Mouse (Mus musculus): ENCODE results near the gene Cldn10. TPM values are rescaled to one million over a fixed set of nuclear protein-coding genes. Genes with fewer than 3 reads are reported as not detected.

Cldn10 gene
- polyA plus RNA-seq, 1 experiment from 2014 or later, result 1.3 TPM

DNA sequence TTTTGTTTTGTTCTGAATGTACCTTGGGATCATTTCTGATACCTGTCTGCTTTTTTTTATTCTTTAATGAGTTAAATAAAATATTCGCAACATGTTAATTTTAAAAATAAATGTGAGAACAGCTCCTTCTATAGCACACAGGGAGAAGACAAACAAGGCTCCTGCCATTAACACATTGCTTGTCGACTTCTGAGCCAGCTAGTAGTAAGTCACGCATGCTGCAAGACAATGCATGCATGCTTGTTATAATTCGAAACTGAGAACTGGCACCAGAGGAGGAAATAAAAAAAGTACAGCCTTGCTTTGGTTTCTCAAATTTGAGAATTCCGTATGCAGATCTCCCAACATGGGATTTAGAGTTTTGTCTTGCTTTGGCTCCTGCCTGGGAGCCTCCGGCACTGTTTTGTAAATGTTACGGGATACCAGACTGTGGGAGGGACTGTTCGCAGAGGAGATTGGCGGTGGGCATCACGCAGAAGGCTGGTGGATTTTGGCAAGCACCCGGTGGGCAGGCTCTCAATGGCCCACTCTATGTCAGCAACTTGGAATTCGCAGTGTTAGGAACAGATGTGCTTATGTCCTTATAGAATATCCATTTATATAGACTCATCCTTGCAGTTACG is 80.5 kb downstream of the Cldn10 start:
- Histone ChIP-seq H3K36me3 (ENCODE audit: control insufficient read depth, insufficient read depth, low read length) (peaks cover 12% of the 10 kb centered on the region), H3K4me2 (ENCODE audit: low read length) (no peak overlapping the region), H3K9ac (replicated peaks; ENCODE audit: low read length) (no peak overlapping the region), H3K4me1 (ENCODE audit: control insufficient read depth, insufficient read depth, low read length) (no peaks in the 10 kb centered on the region), H3K27ac (replicated peaks; ENCODE audit: low read depth, low read length) (no peak overlapping the region), H3K27me3 (ENCODE audit: control insufficient read depth, insufficient read depth, low read length) (no peaks in the 10 kb centered on the region), H3K9me3 (ENCODE audit: control insufficient read depth, low read length) (no peaks in the 10 kb centered on the region), H3K4me3 (replicated peaks; ENCODE audit: low read depth, low read length) (no peak overlapping the region)
- ATAC-seq (ENCODE audit: low FRiP score, low TSS enrichment) (no peak), DNase-seq (peak; percentile 40)
- 70% methylated on average over 13 of the region's 13 CpGs for WGBS

DNA sequence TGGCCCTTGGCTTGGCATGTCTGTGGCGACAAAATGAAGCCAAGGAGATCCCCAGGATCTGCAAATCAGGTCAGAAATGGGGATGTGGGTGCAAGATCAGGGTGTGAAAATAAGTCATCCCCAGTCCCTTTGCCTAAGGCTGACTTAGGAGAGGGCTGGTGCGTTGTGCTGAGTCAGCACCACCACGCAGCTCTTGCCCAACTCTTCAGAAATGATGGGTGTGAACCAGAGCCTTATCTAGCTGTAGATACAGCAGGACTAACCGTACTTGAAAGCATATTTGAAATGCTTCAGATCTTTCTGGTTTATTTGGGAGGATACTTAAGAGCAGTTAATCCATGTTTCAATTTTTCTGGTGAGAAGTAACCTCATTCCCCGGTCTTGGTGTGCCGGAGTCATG is 82.0 kb downstream of the Cldn10 start:
- no peak overlapping the region for H3K9ac ChIP-seq (replicated peaks; ENCODE audit: low read length)
- ATAC-seq (ENCODE audit: low FRiP score, low TSS enrichment), result no peak
- no peaks in the 10 kb centered on the region for H3K4me1 ChIP-seq (ENCODE audit: control insufficient read depth, insufficient read depth, low read length)
- no peak overlapping the region for H3K4me3 ChIP-seq (replicated peaks; ENCODE audit: low read depth, low read length)
- DNase-seq, result no peak
- no peaks in the 10 kb centered on the region for H3K27me3 ChIP-seq (ENCODE audit: control insufficient read depth, insufficient read depth, low read length)
- peaks cover 23% of the 10 kb centered on the region for H3K36me3 ChIP-seq (ENCODE audit: control insufficient read depth, insufficient read depth, low read length)
- 94% methylated on average over 6 of the region's 6 CpGs for WGBS
- no peak overlapping the region for H3K4me2 ChIP-seq (ENCODE audit: low read length)
- no peak overlapping the region for H3K27ac ChIP-seq (replicated peaks; ENCODE audit: low read depth, low read length)
- H3K9me3 ChIP-seq (ENCODE audit: control insufficient read depth, low read length), result no peaks in the 10 kb centered on the region

DNA sequence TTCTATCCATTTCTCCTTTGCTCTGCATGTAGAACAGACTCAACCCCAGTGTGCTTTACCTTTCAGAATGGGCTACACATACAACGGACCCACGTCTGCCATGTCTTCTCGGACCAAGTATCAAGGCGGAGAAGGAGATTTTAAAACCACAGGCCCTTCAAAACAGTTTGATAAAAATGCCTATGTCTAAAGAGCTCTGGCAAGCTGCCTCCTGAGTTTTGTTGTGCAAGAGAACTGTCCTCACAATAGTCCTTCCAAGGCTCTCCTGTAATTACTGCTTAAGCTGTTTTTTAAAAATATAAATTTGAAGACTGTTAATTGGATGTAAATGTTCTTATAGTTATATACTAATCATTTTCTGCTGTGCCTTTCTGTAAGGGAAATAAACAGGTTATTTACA is 86.4 kb downstream of the Cldn10 start:
- Histone ChIP-seq H3K4me1 (ENCODE audit: control insufficient read depth, insufficient read depth, low read length) (no peaks in the 10 kb centered on the region), H3K36me3 (ENCODE audit: control insufficient read depth, insufficient read depth, low read length) (peaks cover 63% of the 10 kb centered on the region), H3K27ac (replicated peaks; ENCODE audit: low read depth, low read length) (no peak overlapping the region), H3K27me3 (ENCODE audit: control insufficient read depth, insufficient read depth, low read length) (no peaks in the 10 kb centered on the region), H3K9ac (replicated peaks; ENCODE audit: low read length) (no peak overlapping the region), H3K4me3 (replicated peaks; ENCODE audit: low read depth, low read length) (no peak overlapping the region), H3K9me3 (ENCODE audit: control insufficient read depth, low read length) (no peaks in the 10 kb centered on the region), H3K4me2 (ENCODE audit: low read length) (no peak overlapping the region)
- DNase-seq (no peak), ATAC-seq (ENCODE audit: low FRiP score, low TSS enrichment) (no peak)
- 95% methylated on average over 4 of the region's 4 CpGs for WGBS

DNA sequence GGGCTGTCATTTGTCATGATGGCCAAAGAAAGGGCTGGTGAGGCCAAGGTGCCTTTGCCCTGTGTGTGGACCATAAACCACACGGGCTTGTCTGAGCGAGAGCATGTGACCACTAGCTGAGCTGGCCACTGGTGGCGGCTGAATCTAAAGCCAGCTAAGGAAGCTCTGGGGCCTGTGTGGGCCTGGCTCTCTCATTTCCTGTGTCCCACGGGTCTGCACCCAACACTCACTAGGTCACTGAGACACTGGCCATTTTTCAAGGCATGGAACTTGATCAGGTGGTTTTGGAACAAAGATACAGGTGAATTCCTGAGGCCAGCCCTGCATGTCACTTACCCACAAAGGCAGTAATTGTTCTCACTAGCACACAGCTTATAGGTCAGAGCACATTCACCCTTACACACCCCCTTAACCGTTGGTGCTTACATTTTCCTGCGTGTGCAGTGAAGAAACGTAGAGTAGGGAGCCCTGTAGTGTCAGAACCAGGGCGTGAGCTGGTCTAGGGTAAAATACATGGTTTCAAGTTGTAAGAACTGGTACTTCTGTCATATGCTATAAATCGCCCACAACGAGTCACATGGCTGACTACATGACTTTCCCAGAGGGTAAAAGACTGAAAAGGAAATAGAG is 87.2 kb downstream of the Cldn10 start:
- Histone ChIP-seq H3K9me3 (ENCODE audit: control insufficient read depth, low read length) (no peaks in the 10 kb centered on the region), H3K36me3 (ENCODE audit: control insufficient read depth, insufficient read depth, low read length) (peaks cover 70% of the 10 kb centered on the region), H3K27me3 (ENCODE audit: control insufficient read depth, insufficient read depth, low read length) (no peaks in the 10 kb centered on the region), H3K27ac (replicated peaks; ENCODE audit: low read depth, low read length) (no peak overlapping the region), H3K4me3 (replicated peaks; ENCODE audit: low read depth, low read length) (no peak overlapping the region), H3K4me1 (ENCODE audit: control insufficient read depth, insufficient read depth, low read length) (no peaks in the 10 kb centered on the region), H3K9ac (replicated peaks; ENCODE audit: low read length) (no peak overlapping the region), H3K4me2 (ENCODE audit: low read length) (no peak overlapping the region)
- WGBS, result 89% methylated on average over 10 of the region's 10 CpGs
- ATAC-seq (ENCODE audit: low FRiP score, low TSS enrichment) (no peak), DNase-seq (no peak)

DNA sequence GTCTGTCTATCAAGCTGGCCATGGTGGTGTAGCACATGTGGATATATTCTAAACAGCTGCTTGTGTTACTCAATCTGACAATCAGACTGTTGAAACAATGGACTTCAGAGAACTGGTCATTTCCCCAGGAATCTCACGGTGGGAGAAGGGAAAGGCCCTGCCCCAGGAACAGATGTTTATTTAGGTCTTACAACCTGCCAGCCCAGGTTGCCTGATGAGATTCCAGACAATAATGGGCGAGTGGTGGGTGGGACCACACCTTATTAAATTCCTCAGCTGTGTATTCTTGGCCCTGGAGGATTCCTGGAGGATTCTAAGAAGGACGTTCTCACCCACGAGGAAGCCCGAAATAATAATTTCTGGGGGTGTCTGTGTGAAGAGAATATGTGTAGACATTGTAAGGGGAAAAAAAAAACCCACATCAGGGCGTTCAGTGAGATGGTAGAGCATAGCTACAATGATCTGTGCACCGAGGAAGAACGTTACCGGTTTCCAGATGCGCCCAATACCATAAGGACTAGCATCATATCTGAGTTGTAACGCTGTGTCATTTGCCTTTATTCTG is 90.7 kb downstream of the Cldn10 start:
- 90% methylated on average over 11 of the region's 11 CpGs for WGBS
- no peak for ATAC-seq (ENCODE audit: low FRiP score, low TSS enrichment)
- no peaks in the 10 kb centered on the region for H3K27me3 ChIP-seq (ENCODE audit: control insufficient read depth, insufficient read depth, low read length)
- H3K4me1 ChIP-seq (ENCODE audit: control insufficient read depth, insufficient read depth, low read length), result no peaks in the 10 kb centered on the region
- no peak overlapping the region for H3K9ac ChIP-seq (replicated peaks; ENCODE audit: low read length)
- no peaks in the 10 kb centered on the region for H3K9me3 ChIP-seq (ENCODE audit: control insufficient read depth, low read length)
- DNase-seq, result no peak
- H3K27ac ChIP-seq (replicated peaks; ENCODE audit: low read depth, low read length), result no peak overlapping the region
- no peak overlapping the region for H3K4me3 ChIP-seq (replicated peaks; ENCODE audit: low read depth, low read length)
- H3K4me2 ChIP-seq (ENCODE audit: low read length), result no peak overlapping the region
- peaks cover 87% of the 10 kb centered on the region for H3K36me3 ChIP-seq (ENCODE audit: control insufficient read depth, insufficient read depth, low read length)

DNA sequence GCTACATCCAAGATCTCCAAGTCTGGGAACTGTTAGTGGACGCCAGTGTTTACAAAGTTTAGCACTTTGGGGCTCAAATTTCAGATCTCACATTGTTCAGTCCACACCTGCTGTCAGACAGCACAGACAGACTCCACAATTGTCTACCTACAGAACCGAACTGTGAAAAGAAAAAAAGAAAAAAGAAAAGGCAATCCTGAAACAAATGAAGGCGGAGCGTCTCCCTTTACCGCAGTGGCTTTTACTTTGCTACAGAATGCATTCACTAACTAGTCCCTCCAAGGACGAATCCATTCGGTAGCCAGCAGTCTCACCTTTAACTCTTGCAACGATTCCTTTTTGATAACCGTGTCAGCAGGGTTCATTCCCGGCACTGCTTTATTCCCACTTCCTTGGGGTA is 93.0 kb downstream of the Cldn10 start:
- no peaks in the 10 kb centered on the region for H3K27me3 ChIP-seq (ENCODE audit: control insufficient read depth, insufficient read depth, low read length)
- no peak overlapping the region for H3K9ac ChIP-seq (replicated peaks; ENCODE audit: low read length)
- H3K9me3 ChIP-seq (ENCODE audit: control insufficient read depth, low read length), result no peaks in the 10 kb centered on the region
- WGBS, result 88% methylated on average over 10 of the region's 10 CpGs
- H3K36me3 ChIP-seq (ENCODE audit: control insufficient read depth, insufficient read depth, low read length), result peaks cover 91% of the 10 kb centered on the region
- H3K4me3 ChIP-seq (replicated peaks; ENCODE audit: low read depth, low read length), result no peak overlapping the region
- H3K27ac ChIP-seq (replicated peaks; ENCODE audit: low read depth, low read length), result no peak overlapping the region
- H3K4me1 ChIP-seq (ENCODE audit: control insufficient read depth, insufficient read depth, low read length), result no peaks in the 10 kb centered on the region
- H3K4me2 ChIP-seq (ENCODE audit: low read length), result no peak overlapping the region
- no peak for ATAC-seq (ENCODE audit: low FRiP score, low TSS enrichment)
- DNase-seq, result no peak

GRCm38 (mm10) chr14:118883344-118884249 is 95.9 kb downstream of the Cldn10 start:
- 84% methylated on average over 18 of the region's 18 CpGs for WGBS
- ATAC-seq (ENCODE audit: low FRiP score, low TSS enrichment), result no peak
- Histone ChIP-seq H3K4me2 (ENCODE audit: low read length) (no peak overlapping the region), H3K9me3 (ENCODE audit: control insufficient read depth, low read length) (no peaks in the 10 kb centered on the region), H3K4me3 (replicated peaks; ENCODE audit: low read depth, low read length) (no peak overlapping the region), H3K4me1 (ENCODE audit: control insufficient read depth, insufficient read depth, low read length) (no peaks in the 10 kb centered on the region), H3K27me3 (ENCODE audit: control insufficient read depth, insufficient read depth, low read length) (no peaks in the 10 kb centered on the region), H3K27ac (replicated peaks; ENCODE audit: low read depth, low read length) (no peak overlapping the region), H3K9ac (replicated peaks; ENCODE audit: low read length) (no peak overlapping the region), H3K36me3 (ENCODE audit: control insufficient read depth, insufficient read depth, low read length) (peaks cover 93% of the 10 kb centered on the region)
- DNase-seq, result no peak

DNA sequence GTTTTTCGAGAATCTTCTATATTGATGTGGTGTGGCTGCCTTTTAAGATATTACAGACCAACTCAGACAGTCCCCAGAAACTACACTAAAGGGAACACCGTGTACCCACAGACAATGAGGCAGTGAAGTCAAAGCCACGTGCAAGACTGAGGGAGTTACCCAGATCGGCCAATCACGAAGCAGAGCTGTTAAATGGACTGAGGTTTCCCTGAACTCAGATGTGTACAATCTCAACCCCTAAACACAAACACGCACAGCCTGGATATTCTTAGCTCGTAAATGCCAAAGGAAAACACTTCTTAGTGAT is 96.5 kb downstream of the Cldn10 start:
- no peak overlapping the region for H3K27ac ChIP-seq (replicated peaks; ENCODE audit: low read depth, low read length)
- H3K36me3 ChIP-seq (ENCODE audit: control insufficient read depth, insufficient read depth, low read length), result peaks cover 93% of the 10 kb centered on the region
- H3K9me3 ChIP-seq (ENCODE audit: control insufficient read depth, low read length), result no peaks in the 10 kb centered on the region
- H3K9ac ChIP-seq (replicated peaks; ENCODE audit: low read length), result no peak overlapping the region
- WGBS, result 82% methylated on average over 7 of the region's 7 CpGs
- H3K4me1 ChIP-seq (ENCODE audit: control insufficient read depth, insufficient read depth, low read length), result no peaks in the 10 kb centered on the region
- no peak for DNase-seq
- no peak for ATAC-seq (ENCODE audit: low FRiP score, low TSS enrichment)
- no peak overlapping the region for H3K4me2 ChIP-seq (ENCODE audit: low read length)
- H3K4me3 ChIP-seq (replicated peaks; ENCODE audit: low read depth, low read length), result no peak overlapping the region
- H3K27me3 ChIP-seq (ENCODE audit: control insufficient read depth, insufficient read depth, low read length), result no peaks in the 10 kb centered on the region

Measured in midbrain, embryonic 14.5 days (tissue).